Mouse (Mus musculus) lung, embryonic 16.5 days (tissue): Measurements from ENCODE around the gene Ccr7. TPM values are rescaled to one million over a fixed set of nuclear protein-coding genes. Genes with fewer than 3 reads are reported as not detected.

ENCODE experiments used
- ATAC-seq: fragments of 200-750 bp; cut with Nextera tagmentation; 2 replicates; pipeline ENCODE4 v1.8.0; 2017; ENCODE audit warnings: low read depth, mild to moderate bottlenecking, moderate library complexity
- H3K27ac ChIP-seq: fragments of 300-500 bp; sonication (generic); 2 replicates; pipeline ENCODE4 v1.5.1; 2014; ENCODE audit warnings: mild to moderate bottlenecking, control low read depth, low read length
- H3K27me3 ChIP-seq: fragments of 300-500 bp; sonication (generic); 2 replicates; pipeline ENCODE4 v1.6.1; 2014; ENCODE audit warnings: low read depth, low read length, mixed read lengths; ENCODE audit not compliant: control insufficient read depth, insufficient read depth
- H3K36me3 ChIP-seq: fragments of 300-500 bp; sonication (generic); 2 replicates; pipeline ENCODE4 v1.6.1; 2014; ENCODE audit warnings: low read length; ENCODE audit not compliant: control insufficient read depth, insufficient read depth
- H3K4me1 ChIP-seq: fragments of 300-500 bp; sonication (generic); replicated peaks from 2 replicates; pipeline ENCODE4 v1.6.1; 2014; ENCODE audit warnings: low read length, mixed read lengths; ENCODE audit not compliant: control insufficient read depth, insufficient read depth
- H3K4me2 ChIP-seq: fragments of 300-500 bp; sonication (generic); 2 replicates; pipeline ENCODE4 v1.6.1; 2014; ENCODE audit warnings: low read depth, low read length, control low read depth
- H3K4me3 ChIP-seq: fragments of 300-500 bp; sonication (generic); 2 replicates; pipeline ENCODE4 v1.5.1; 2014; ENCODE audit warnings: mild to moderate bottlenecking, low read length, control low read depth
- H3K9ac ChIP-seq: fragments of 300-500 bp; sonication (generic); 2 replicates; pipeline ENCODE4 v1.6.1; 2014; ENCODE audit warnings: low read length, control low read depth
- H3K9me3 ChIP-seq: fragments of 300-500 bp; sonication (generic); 2 replicates; pipeline ENCODE4 v1.6.1; 2016; ENCODE audit warnings: low read length; ENCODE audit not compliant: control insufficient read depth
- WGBS: fragments of 180-500 bp; shearing (Covaris S2); extraction: QIAGEN DNeasy Blood & Tissue Kit; methylation state at CpG from one replicate; pipeline ENCODE4 v1.1.7; 2014; 5-methylcytosine and 5-hydroxymethylcytosine counted together
- polyA plus RNA-seq: library from polyadenylated mRNA; unstranded; fragments of >200 nt; fragmentation: Nextera tagmentation; extraction: Ambion mirVana; gene quantifications from 2 replicates; pipeline ENCODE4 v1.2.1, GENCODE M21; 2015

Ccr7 gene
- polyA plus RNA-seq, 1 experiment from 2014 or later = 0.18 TPM

DNA sequence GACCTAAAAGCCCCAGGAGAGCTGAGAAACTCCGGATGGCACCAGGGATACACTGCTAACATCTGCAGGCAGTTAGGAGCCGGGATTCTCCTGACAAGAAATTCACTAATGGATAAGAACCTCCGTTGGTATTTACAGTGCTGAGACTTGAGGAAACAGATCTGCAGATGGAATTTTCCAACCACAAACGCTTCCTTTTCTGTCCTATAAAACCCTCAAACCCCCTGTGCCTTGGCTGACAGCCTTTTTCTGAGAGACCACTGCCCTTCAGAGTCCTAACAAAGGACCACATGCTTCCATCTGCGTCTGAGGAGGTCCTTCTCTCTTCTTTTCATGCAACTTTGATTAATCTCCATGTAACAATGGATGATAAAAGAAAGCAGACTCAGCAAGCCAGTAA is 6.8 kb upstream of the Ccr7 start:
- no peaks in the 10 kb centered on the region for H3K9me3 ChIP-seq
- no peaks in the 10 kb centered on the region; the same call in 1 of the 2 replicates for H3K4me1 ChIP-seq
- H3K27ac ChIP-seq = no peak overlapping the region
- no peaks in the 10 kb centered on the region for H3K27me3 ChIP-seq
- H3K36me3 ChIP-seq = no peaks in the 10 kb centered on the region
- no peak overlapping the region for H3K4me2 ChIP-seq
- H3K9ac ChIP-seq = no peak overlapping the region
- no peak overlapping the region for H3K4me3 ChIP-seq
- ATAC-seq = no peak
- WGBS = 38% methylated on average over 5 of the region's 5 CpGs

- Histone ChIP-seq H3K9ac (no peak overlapping the region), H3K4me1 (no peaks in the 10 kb centered on the region; the same call in 1 of the 2 replicates), H3K9me3 (no peaks in the 10 kb centered on the region), H3K36me3 (no peaks in the 10 kb centered on the region), H3K4me2 (no peak overlapping the region), H3K27ac (no peak overlapping the region), H3K4me3 (no peak overlapping the region), H3K27me3 (no peaks in the 10 kb centered on the region)
- ATAC-seq = no peak
- 80% methylated on average over 6 of the region's 6 CpGs for WGBS
Measured at GRCm38 (mm10) chr11:99160228-99160627, 5.4 kb upstream of the Ccr7 start.

DNA sequence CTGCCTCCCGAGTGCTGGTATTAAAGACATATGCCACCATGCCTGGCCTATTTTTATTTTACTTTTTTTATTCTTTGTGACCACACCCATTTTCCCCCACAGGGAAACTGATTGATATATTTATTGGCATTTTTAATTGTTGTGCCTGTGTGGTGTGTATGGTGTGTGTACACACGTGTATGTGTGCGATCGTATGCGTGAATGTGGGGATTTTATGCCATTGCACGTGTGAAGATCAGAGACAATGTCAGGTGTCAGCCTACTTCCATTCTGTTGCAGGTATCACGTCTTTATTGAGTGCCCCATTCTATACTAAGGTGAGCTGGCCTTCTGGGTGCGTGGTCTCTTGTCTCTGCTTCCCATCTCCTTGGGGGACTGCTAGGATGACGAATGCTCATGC is 940 bp upstream of the Ccr7 start:
- no peak overlapping the region for H3K9ac ChIP-seq
- ATAC-seq = no peak
- H3K27me3 ChIP-seq = no peaks in the 10 kb centered on the region
- H3K4me1 ChIP-seq = no peaks in the 10 kb centered on the region
- no peaks in the 10 kb centered on the region for H3K36me3 ChIP-seq
- WGBS = 90% methylated on average over 9 of the region's 9 CpGs
- H3K27ac ChIP-seq = no peak overlapping the region
- H3K4me3 ChIP-seq = no peak overlapping the region
- H3K4me2 ChIP-seq = no peak overlapping the region
- H3K9me3 ChIP-seq = no peaks in the 10 kb centered on the region

- H3K4me2 ChIP-seq = no peak overlapping the region
- H3K4me3 ChIP-seq = no peak overlapping the region
- no peaks in the 10 kb centered on the region for H3K9me3 ChIP-seq
- no peaks in the 10 kb centered on the region for H3K36me3 ChIP-seq
- peaks cover 9% of the 10 kb centered on the region for H3K4me1 ChIP-seq
- no peaks in the 10 kb centered on the region for H3K27me3 ChIP-seq
- ATAC-seq = no peak
- no peak overlapping the region for H3K9ac ChIP-seq
- H3K27ac ChIP-seq = no peak overlapping the region
- WGBS = 63% methylated on average over 7 of the region's 7 CpGs
Measured at GRCm38 (mm10) chr11:99153767-99154753, 817 bp downstream of the Ccr7 start.

DNA sequence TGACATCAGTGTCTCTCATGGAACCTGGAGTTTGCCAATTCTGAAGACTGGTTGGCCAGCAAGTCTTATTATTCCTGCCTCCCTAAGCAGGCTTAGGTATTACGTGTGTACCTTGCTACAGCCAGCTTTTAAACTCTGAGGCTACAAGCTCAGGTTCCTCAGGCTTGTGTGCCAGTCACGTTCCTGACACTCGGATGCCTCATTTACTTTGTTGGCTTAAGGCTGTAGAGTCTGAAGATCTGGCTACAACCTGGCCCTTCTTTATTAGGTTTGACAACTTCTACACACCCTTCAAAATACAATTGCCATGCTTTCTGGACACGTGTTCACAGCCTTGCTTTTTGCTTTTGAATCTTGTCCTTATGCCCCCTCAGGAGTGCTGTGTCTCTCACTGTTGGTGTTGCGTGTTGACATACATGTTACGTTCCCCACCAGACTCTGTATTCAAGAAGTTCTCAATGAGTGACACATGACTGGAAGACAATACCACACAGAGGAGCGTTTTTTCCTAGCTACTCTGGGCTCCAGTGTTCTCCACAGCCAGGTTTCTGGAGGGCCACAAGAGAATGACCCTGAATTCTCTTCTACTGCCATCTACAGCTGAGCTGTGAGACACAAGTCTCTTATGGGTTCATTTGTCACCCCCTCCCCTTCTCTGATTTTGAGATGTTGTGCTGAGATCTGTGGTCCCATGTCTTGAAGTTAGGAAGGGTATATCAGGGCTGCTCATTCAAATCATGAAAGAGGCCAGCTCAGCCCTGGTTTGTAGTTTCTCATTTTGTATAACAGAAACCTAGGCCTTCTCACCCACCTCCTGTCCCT is 2.3 kb downstream of the Ccr7 start:
- Histone ChIP-seq H3K4me1 (peaks cover 24% of the 10 kb centered on the region), H3K27me3 (no peaks in the 10 kb centered on the region), H3K36me3 (no peaks in the 10 kb centered on the region), H3K4me2 (no peak overlapping the region), H3K4me3 (no peak overlapping the region), H3K9ac (no peak overlapping the region), H3K9me3 (no peaks in the 10 kb centered on the region), H3K27ac (no peak overlapping the region)
- WGBS = 67% methylated on average over 7 of the region's 7 CpGs
- no peak for ATAC-seq

DNA sequence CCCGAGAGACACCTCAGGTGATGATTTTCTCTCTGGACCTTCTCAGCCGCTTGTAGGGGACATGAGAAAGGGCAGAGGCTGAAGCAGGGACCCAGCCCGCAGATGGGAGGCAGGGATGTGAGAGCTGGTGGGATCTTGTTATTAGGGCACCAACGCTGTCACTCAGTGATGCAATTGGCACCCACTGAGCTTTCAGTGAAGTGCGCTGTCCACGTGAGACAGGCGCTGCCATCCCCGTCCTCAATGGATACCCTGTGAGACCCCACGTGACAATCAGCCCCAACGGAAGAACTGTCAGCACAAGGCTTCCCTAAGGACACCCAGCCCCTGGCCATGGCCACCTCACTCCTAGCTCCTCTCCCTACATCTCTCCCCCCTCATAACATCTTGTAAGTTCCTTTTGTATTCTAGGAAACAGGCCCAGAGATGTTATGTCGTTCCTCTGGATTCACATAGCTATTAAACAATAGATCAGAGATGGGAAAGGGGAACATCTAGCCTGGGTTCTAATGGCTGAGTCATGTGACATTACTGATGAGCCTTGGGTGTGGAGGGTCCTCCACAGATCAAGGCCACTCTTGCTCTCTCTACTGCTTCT is 3.4 kb downstream of the Ccr7 start:
- no peaks in the 10 kb centered on the region for H3K27me3 ChIP-seq
- H3K27ac ChIP-seq = no peak overlapping the region
- H3K9ac ChIP-seq = no peak overlapping the region
- H3K4me1 ChIP-seq = peaks cover 31% of the 10 kb centered on the region
- no peak overlapping the region for H3K4me3 ChIP-seq
- 65% methylated on average over 11 of the region's 11 CpGs for WGBS
- no peaks in the 10 kb centered on the region for H3K36me3 ChIP-seq
- no peak for ATAC-seq
- no peaks in the 10 kb centered on the region for H3K9me3 ChIP-seq
- H3K4me2 ChIP-seq = no peak overlapping the region

- no peak overlapping the region for H3K9ac ChIP-seq
- 49% methylated on average over 7 of the region's 7 CpGs for WGBS
- no peaks in the 10 kb centered on the region for H3K36me3 ChIP-seq
- no peaks in the 10 kb centered on the region for H3K27me3 ChIP-seq
- peaks cover 31% of the 10 kb centered on the region for H3K4me1 ChIP-seq
- H3K4me3 ChIP-seq = no peak overlapping the region
- H3K27ac ChIP-seq = no peak overlapping the region
- H3K4me2 ChIP-seq = no peak overlapping the region
- ATAC-seq = no peak
- no peaks in the 10 kb centered on the region for H3K9me3 ChIP-seq
Measured at GRCm38 (mm10) chr11:99150889-99151288, 4.0 kb downstream of the Ccr7 start.

GRCm38 (mm10) chr11:99149898-99150757 is 4.7 kb downstream of the Ccr7 start:
- ATAC-seq = peak; percentile 44
- 44% methylated on average over 19 of the region's 19 CpGs for WGBS
- Histone ChIP-seq H3K4me1 (peaks cover 31% of the 10 kb centered on the region), H3K36me3 (no peaks in the 10 kb centered on the region), H3K9me3 (no peaks in the 10 kb centered on the region), H3K27ac (no peak overlapping the region), H3K9ac (no peak overlapping the region), H3K4me3 (no peak overlapping the region), H3K4me2 (no peak overlapping the region), H3K27me3 (no peaks in the 10 kb centered on the region)
